Mouse (Mus musculus): ENCODE measurements around the gene Igf2r. TPM values are rescaled to one million over a fixed set of nuclear protein-coding genes. Genes with fewer than 3 reads are reported as not detected.

The Igf2r gene
- polyA plus RNA-seq, 1 experiment from 2014 or later: 20.5 TPM

Other genes with a start within 250 kb of the Igf2r start
- gene Slc22a2, start 185.5 kb downstream of the Igf2r start, polyA plus RNA-seq (2016; fragmentation: Nextera tagmentation; extraction: Ambion mirVana): not detected in 2 replicates
- gene Slc22a1, start 93.8 kb downstream of the Igf2r start, polyA plus RNA-seq (2016; fragmentation: Nextera tagmentation; extraction: Ambion mirVana): not detected in 2 replicates
- gene Mas1, start 98.5 kb upstream of the Igf2r start, polyA plus RNA-seq (2016; fragmentation: Nextera tagmentation; extraction: Ambion mirVana): 0.49 and 0.51 TPM in 2 replicates
- gene Mrgprh, start 106.4 kb upstream of the Igf2r start, polyA plus RNA-seq (2016; fragmentation: Nextera tagmentation; extraction: Ambion mirVana): not detected in 2 replicates
- gene Pnldc1, start 140.6 kb upstream of the Igf2r start, polyA plus RNA-seq (2016; fragmentation: Nextera tagmentation; extraction: Ambion mirVana): 1.3 and 2.7 TPM in 2 replicates
- 533 and 536 TPM in 2 replicates for gene Tcp1, start 146.0 kb upstream of the Igf2r start, polyA plus RNA-seq (2016; fragmentation: Nextera tagmentation; extraction: Ambion mirVana)
- gene Mrpl18, start 146.7 kb upstream of the Igf2r start, polyA plus RNA-seq (2016; fragmentation: Nextera tagmentation; extraction: Ambion mirVana): 199 and 207 TPM in 2 replicates
- 1.5 and 2.0 TPM in 2 replicates for gene Acat3, start 170.9 kb upstream of the Igf2r start, polyA plus RNA-seq (2016; fragmentation: Nextera tagmentation; extraction: Ambion mirVana)
- gene Acat2, start 191.1 kb upstream of the Igf2r start, polyA plus RNA-seq (2016; fragmentation: Nextera tagmentation; extraction: Ambion mirVana): 396 and 405 TPM in 2 replicates
- gene Wtap, start 224.5 kb upstream of the Igf2r start, polyA plus RNA-seq (2016; fragmentation: Nextera tagmentation; extraction: Ambion mirVana): 140 and 149 TPM in 2 replicates
- gene Sod2, start 237.2 kb upstream of the Igf2r start, polyA plus RNA-seq (2016; fragmentation: Nextera tagmentation; extraction: Ambion mirVana): 109 TPM in 2 replicates

All from forebrain, embryonic 10.5 days (tissue).